Mouse (Mus musculus) limb, embryonic 14.5 days (tissue): ENCODE measurements around the gene Scamp2. TPM values are rescaled to one million over a fixed set of nuclear protein-coding genes. Genes with fewer than 3 reads are reported as not detected.

Experiments
- ATAC-seq: fragments of 200-750 bp; cut with Nextera tagmentation; 2 replicates; pipeline ENCODE4 v1.8.0; 2017; ENCODE audit warnings: low read depth, moderate number of reproducible peaks, moderate TSS enrichment; ENCODE audit not compliant: low FRiP score
- DNase-seq: peaks from one replicate; pipeline ENCODE4 v3.0.0-alpha.2; 2015; ENCODE audit warnings: low spot score
- H3K27ac ChIP-seq: fragments of 300-500 bp; sonication (generic); replicated peaks from 2 replicates; pipeline ENCODE4 v1.5.1; 2014; ENCODE audit warnings: low read depth, mild to moderate bottlenecking, low read length, moderate library complexity, mixed read lengths
- H3K27me3 ChIP-seq: fragments of 300-500 bp; sonication (generic); 2 replicates; pipeline ENCODE4 v1.6.1; 2014; ENCODE audit warnings: low read length, mixed read lengths; ENCODE audit not compliant: control insufficient read depth, insufficient read depth
- H3K36me3 ChIP-seq: fragments of 300-500 bp; sonication (generic); 2 replicates; pipeline ENCODE4 v1.6.1; 2014; ENCODE audit warnings: mild to moderate bottlenecking, low read length, moderate library complexity, mixed read lengths; ENCODE audit not compliant: control insufficient read depth, insufficient read depth
- H3K4me1 ChIP-seq: fragments of 300-500 bp; sonication (generic); 2 replicates; pipeline ENCODE4 v1.6.1; 2014; ENCODE audit warnings: antibody characterized with exemption, low read length, mixed read lengths; ENCODE audit not compliant: control insufficient read depth, insufficient read depth
- H3K4me2 ChIP-seq: fragments of 300-500 bp; sonication (generic); replicated peaks from 2 replicates; pipeline ENCODE4 v1.6.1; 2014; ENCODE audit warnings: low read depth, mild to moderate bottlenecking, low read length, moderate library complexity; ENCODE audit not compliant: severe bottlenecking
- H3K4me3 ChIP-seq: fragments of 300-500 bp; sonication (generic); replicated peaks from 2 replicates; pipeline ENCODE4 v1.5.1; 2014; ENCODE audit warnings: low read length
- H3K9ac ChIP-seq: fragments of 300-500 bp; sonication (generic); 2 replicates; pipeline ENCODE4 v1.6.1; 2014; ENCODE audit warnings: mild to moderate bottlenecking, low read depth, low read length, moderate library complexity; ENCODE audit not compliant: severe bottlenecking
- H3K9me3 ChIP-seq: fragments of 300-500 bp; sonication (generic); 2 replicates; pipeline ENCODE4 v1.6.1; 2016; ENCODE audit warnings: low read length; ENCODE audit not compliant: control insufficient read depth
- POLR2A ChIP-seq: fragments of 200-500 bp; IDR thresholded peaks from 2 replicates; pipeline ENCODE4 v1.8.0; 2012; ENCODE audit warnings: inconsistent platforms, mild to moderate bottlenecking, moderate library complexity, borderline replicate concordance; ENCODE audit not compliant: insufficient read depth, insufficient read length; ENCODE audit errors: extremely low read depth
- WGBS: fragments of 180-500 bp; shearing (Covaris S2); extraction: QIAGEN DNeasy Blood & Tissue Kit; methylation state at CpG from one replicate; pipeline ENCODE4 v1.1.7; 2014; 5-methylcytosine and 5-hydroxymethylcytosine counted together
- polyA plus RNA-seq, 2 experiments: library from polyadenylated mRNA; depleted of rRNA in 1 of 2; stranded (reverse) in 1 of 2; unstranded in 1 of 2; fragments of >200 nt; fragmentation: Nextera tagmentation in 1 of 2; extraction: Ambion mirVana in 1 of 2; gene quantifications; 2 replicates each; pipeline versions ENCODE4 v1.2.1 to v1.2.3; 2012 to 2014

The Scamp2 gene
- polyA plus RNA-seq, 2 experiments, result 75.3 to 82.5 TPM

DNA sequence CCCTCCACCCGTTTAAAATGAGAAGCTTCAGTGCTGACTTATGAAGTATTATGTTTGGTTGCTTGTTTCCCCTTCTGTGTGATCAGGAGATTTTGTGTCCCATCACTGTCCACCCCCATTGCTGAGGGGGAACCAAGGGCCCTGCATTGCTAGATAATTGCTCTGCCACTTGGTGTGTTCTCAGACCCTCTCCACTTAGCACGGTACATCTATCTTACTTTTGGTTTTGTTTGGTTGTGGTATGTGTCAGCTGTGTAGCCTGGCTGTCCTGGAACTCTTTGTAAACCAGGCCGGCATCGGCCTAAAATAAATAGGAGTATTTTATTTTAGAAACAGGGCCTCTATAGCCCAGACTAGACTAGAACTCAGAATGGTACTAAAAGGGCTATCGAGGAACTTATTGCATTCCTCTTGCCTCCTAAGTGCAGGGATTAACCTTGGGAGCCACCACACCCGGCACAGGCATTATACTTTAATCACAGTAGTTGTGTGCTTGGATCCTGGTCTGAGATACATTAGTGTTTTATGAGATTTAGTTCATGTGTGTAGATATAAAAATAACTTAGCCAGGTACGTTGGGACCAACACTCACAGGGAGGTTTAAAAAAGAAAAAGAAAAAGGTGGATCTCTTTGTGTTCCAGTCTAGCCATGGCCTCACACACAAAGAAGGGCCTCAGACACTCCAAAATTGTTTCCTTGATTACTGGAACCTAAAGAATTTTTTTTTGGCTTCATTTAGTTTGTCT lies 38.5 kb upstream of the Scamp2 start:
- WGBS, result 33% methylated on average over 7 of the region's 7 CpGs
- Histone ChIP-seq H3K9ac (peak overlapping the region; percentile 92), H3K27ac (no peak overlapping the region), H3K36me3 (no peaks in the 10 kb centered on the region), H3K4me2 (peak overlapping the region; percentile 92), H3K4me3 (peak overlapping the region; percentile 95), H3K4me1 (peaks cover 10% of the 10 kb centered on the region; the same call in 1 of the 2 replicates), H3K9me3 (no peaks in the 10 kb centered on the region), H3K27me3 (no peaks in the 10 kb centered on the region)
- DNase-seq (no peak), ATAC-seq (no peak)
- TF ChIP-seq POLR2A, result no peak

DNA sequence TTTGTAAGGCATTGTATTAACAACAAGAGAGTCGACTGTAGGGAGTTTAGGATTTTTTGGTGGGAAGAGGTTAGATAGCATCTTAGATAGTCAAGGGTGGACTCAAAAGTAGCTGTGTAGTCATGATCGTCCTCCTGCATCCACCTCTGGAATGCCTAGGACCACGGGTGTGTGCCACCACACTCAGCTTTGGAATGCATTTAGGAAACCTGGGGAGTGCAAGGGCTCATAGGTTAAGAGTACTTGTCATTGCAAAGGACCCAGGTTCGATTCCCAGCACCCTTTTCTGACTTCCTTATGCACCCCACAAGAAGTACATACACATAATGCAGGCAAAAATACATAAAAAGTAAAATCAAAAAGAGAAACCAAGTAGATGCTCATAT lies 37.9 kb upstream of the Scamp2 start:
- 78% methylated on average over 4 of the region's 4 CpGs for WGBS
- H3K4me1 ChIP-seq, result peaks cover 10% of the 10 kb centered on the region; the same call in 1 of the 2 replicates
- H3K4me3 ChIP-seq, result no peak overlapping the region
- no peak for DNase-seq
- H3K4me2 ChIP-seq, result peak overlapping the region; percentile 92; the same call in 1 of the 2 replicates
- H3K36me3 ChIP-seq, result no peaks in the 10 kb centered on the region
- ATAC-seq, result no peak
- H3K9me3 ChIP-seq, result no peaks in the 10 kb centered on the region
- no peak overlapping the region for H3K9ac ChIP-seq
- no peak overlapping the region for H3K27ac ChIP-seq
- no peak for TF ChIP-seq POLR2A
- no peaks in the 10 kb centered on the region for H3K27me3 ChIP-seq

DNA sequence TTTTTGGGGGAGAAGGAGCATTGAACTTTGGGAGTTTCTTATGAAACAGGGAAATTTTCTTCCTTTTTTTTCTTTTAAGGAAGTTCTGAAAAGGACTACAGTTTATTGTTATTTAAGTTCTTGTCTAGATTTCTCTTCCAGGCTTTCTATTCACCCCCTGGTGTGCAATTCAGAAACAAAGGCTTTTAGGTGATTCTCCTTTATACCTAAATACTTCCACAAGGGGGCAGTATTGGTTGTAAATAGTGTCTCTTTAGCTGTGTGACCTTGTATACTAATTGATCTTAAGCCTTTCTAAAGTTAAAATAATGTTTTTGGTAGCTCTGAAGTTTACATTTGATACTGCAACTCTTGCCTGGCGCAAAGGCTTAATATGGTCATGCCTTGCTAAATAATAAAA lies 37.0 kb upstream of the Scamp2 start:
- no peak overlapping the region for H3K27ac ChIP-seq
- no peaks in the 10 kb centered on the region for H3K27me3 ChIP-seq
- no peak overlapping the region for H3K4me2 ChIP-seq
- no peaks in the 10 kb centered on the region for H3K9me3 ChIP-seq
- peak; percentile 86 for DNase-seq
- no peak for TF ChIP-seq POLR2A
- 0 out of 2 replicates have a peak, but pooled peaks cover under 1% of the 10 kb centered on the region for H3K36me3 ChIP-seq
- ATAC-seq, result no peak
- H3K4me3 ChIP-seq, result no peak overlapping the region
- 92% methylated on average over 1 of the region's 1 CpGs for WGBS
- H3K9ac ChIP-seq, result no peak overlapping the region
- H3K4me1 ChIP-seq, result peaks cover 10% of the 10 kb centered on the region; the same call in 1 of the 2 replicates

DNA sequence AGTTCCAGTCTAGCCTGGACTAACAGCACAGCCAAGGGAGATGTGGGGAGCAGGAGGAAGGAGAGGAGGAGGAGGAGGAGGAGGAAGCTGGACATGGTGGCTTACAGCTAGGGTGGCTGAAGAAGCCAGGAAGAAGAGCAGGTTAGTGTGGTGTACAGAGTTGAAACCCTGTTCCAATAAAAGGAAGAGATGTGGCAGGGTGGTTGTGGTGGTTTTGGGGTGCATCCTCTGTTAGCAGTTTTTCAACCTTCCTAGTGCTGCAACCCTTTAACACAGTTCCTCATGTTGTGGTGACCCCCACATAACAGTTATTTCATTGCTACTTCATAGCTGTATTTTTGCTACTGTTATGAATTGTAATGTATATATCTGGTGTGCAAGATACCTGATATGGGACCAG lies 36.3 kb upstream of the Scamp2 start:
- H3K4me1 ChIP-seq, result peaks cover 10% of the 10 kb centered on the region; the same call in 1 of the 2 replicates
- DNase-seq (no peak), ATAC-seq (no peak)
- no peak overlapping the region for H3K4me3 ChIP-seq
- H3K36me3 ChIP-seq, result peaks cover 4% of the 10 kb centered on the region; the same call in 1 of the 2 replicates
- no peak for TF ChIP-seq POLR2A
- H3K27me3 ChIP-seq, result no peaks in the 10 kb centered on the region
- no peak overlapping the region for H3K4me2 ChIP-seq
- no peak overlapping the region for H3K27ac ChIP-seq
- no peaks in the 10 kb centered on the region for H3K9me3 ChIP-seq
- H3K9ac ChIP-seq, result no peak overlapping the region

DNA sequence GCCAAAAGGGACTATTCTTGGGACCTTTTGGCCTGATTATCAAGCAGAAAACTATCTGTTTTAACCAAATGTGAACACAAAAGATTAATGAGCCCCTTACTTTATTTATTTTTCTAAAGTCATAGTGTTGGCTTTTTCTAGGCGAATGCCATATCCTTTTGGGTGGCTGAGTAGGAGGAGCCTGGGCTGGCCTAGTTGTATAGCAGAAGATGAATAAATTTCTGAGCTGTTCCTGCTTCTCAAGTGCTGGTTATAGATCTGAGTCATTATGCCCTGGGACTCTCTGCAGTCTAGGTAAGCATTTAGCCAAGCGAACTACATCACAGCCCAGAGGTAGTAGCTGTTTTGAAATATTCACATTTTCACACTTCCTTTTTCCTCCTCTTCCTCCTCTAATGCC lies 35.2 kb upstream of the Scamp2 start:
- TF ChIP-seq POLR2A, result no peak
- Histone ChIP-seq H3K4me3 (no peak overlapping the region), H3K9me3 (no peaks in the 10 kb centered on the region), H3K27me3 (no peaks in the 10 kb centered on the region), H3K36me3 (peaks cover 13% of the 10 kb centered on the region), H3K4me2 (no peak overlapping the region), H3K9ac (no peak overlapping the region), H3K4me1 (peaks cover 10% of the 10 kb centered on the region; the same call in 1 of the 2 replicates), H3K27ac (no peak overlapping the region)
- no peak for ATAC-seq
- 85% methylated on average over 2 of the region's 2 CpGs for WGBS
- DNase-seq, result no peak
